Mouse (Mus musculus) ES-E14 (cell line): Measurements from ENCODE around the gene Noa1.

Source experiments
- CHD2 ChIP-seq: IDR thresholded peaks from 2 replicates; pipeline ENCODE4 v1.6.1; 2014; ENCODE audit warnings: mild to moderate bottlenecking, low read depth, low read length, inconsistent platforms
- HCFC1 ChIP-seq: IDR thresholded peaks from 2 replicates; pipeline ENCODE4 v1.6.1; 2012; ENCODE audit warnings: low read length, inconsistent platforms, borderline replicate concordance; ENCODE audit not compliant: insufficient read depth
- MAFK ChIP-seq: IDR thresholded peaks from 2 replicates; pipeline ENCODE4 v1.6.1; 2014; ENCODE audit warnings: mild to moderate bottlenecking, low read depth, low read length, inconsistent platforms; ENCODE audit not compliant: insufficient read depth
- ZC3H11A ChIP-seq: IDR thresholded peaks from 2 replicates; pipeline ENCODE4 v1.6.1; 2012; ENCODE audit warnings: low read depth, mild to moderate bottlenecking, inconsistent platforms, low read length, borderline replicate concordance
- ZNF384 ChIP-seq: IDR thresholded peaks from 2 replicates; pipeline ENCODE4 v1.6.1; 2012; ENCODE audit warnings: low read depth, low read length, inconsistent platforms

DNA sequence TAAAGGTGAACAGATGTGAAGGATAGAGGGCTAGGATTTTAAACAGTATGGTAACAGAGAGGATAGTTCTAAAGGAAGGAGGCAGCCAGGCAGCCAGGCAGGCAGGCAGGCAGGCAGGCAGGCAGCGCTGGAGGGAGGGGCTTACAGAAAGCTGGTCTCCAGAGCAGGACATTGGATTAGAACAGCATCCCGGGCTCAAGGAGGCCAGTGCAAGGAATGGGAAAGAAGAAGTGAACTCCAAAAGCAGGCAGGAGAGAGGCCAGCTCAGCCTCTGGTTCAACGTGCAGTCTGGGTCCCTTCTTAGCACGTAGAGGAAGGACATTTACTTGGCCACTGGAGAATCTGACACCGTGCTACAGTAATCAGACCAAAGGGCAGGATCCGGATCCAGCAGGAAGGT lies 49.7 kb downstream of the Noa1 start:
- TF ChIP-seq ZC3H11A: no peak
- TF ChIP-seq HCFC1: no peak
- TF ChIP-seq ZNF384: no peak
- TF ChIP-seq CHD2: no peak
- no peak for TF ChIP-seq MAFK
